Mouse (Mus musculus) midbrain, embryonic 13.5 days (tissue): ENCODE data around the gene Ngef. TPM values are rescaled to one million over a fixed set of nuclear protein-coding genes. Genes with fewer than 3 reads are reported as not detected.

Source experiments
- ATAC-seq: fragments of 200-750 bp; cut with Nextera tagmentation; 2 replicates; pipeline ENCODE4 v1.8.0; 2017; ENCODE audit warnings: mild to moderate bottlenecking, moderate TSS enrichment, moderate library complexity
- H3K27ac ChIP-seq: fragments of 300-500 bp; sonication (generic); 2 replicates; pipeline ENCODE4 v1.5.1; 2015; ENCODE audit warnings: inconsistent platforms, mild to moderate bottlenecking, moderate library complexity
- H3K27me3 ChIP-seq: fragments of 300-500 bp; sonication (generic); 2 replicates; pipeline ENCODE4 v1.6.1; 2015; ENCODE audit warnings: mild to moderate bottlenecking, inconsistent platforms
- H3K36me3 ChIP-seq: fragments of 300-500 bp; sonication (generic); 2 replicates; pipeline ENCODE4 v1.6.1; 2015; ENCODE audit warnings: mild to moderate bottlenecking, inconsistent platforms
- H3K4me1 ChIP-seq: fragments of 300-500 bp; sonication (generic); replicated peaks from 2 replicates; pipeline ENCODE4 v1.6.1; 2015; ENCODE audit warnings: inconsistent platforms
- H3K4me2 ChIP-seq: fragments of 300-500 bp; sonication (generic); replicated peaks from 2 replicates; pipeline ENCODE4 v1.6.1; 2015; ENCODE audit warnings: moderate library complexity, mild to moderate bottlenecking, inconsistent platforms
- H3K4me3 ChIP-seq: fragments of 300-500 bp; sonication (generic); replicated peaks from 2 replicates; pipeline ENCODE4 v1.5.1; 2015; ENCODE audit warnings: mild to moderate bottlenecking, inconsistent platforms
- H3K9ac ChIP-seq: fragments of 300-500 bp; sonication (generic); replicated peaks from 2 replicates; pipeline ENCODE4 v1.6.1; 2015; ENCODE audit warnings: mild to moderate bottlenecking, inconsistent platforms
- H3K9me3 ChIP-seq: fragments of 300-500 bp; sonication (generic); 2 replicates; pipeline ENCODE4 v1.6.1; 2016; ENCODE audit warnings: mild to moderate bottlenecking, inconsistent platforms
- WGBS: fragments of 180-500 bp; shearing (Covaris S2); methylation state at CpG from one replicate; pipeline ENCODE4 v1.1.7; 2015; 5-methylcytosine and 5-hydroxymethylcytosine counted together
- polyA plus RNA-seq: library from polyadenylated mRNA; unstranded; fragments of >200 nt; fragmentation: Nextera tagmentation; extraction: Ambion mirVana; gene quantifications from 2 replicates; pipeline ENCODE4 v1.2.1, GENCODE M21; 2015

Ngef gene
- polyA plus RNA-seq, 1 experiment from 2014 or later = 9.6 TPM

DNA sequence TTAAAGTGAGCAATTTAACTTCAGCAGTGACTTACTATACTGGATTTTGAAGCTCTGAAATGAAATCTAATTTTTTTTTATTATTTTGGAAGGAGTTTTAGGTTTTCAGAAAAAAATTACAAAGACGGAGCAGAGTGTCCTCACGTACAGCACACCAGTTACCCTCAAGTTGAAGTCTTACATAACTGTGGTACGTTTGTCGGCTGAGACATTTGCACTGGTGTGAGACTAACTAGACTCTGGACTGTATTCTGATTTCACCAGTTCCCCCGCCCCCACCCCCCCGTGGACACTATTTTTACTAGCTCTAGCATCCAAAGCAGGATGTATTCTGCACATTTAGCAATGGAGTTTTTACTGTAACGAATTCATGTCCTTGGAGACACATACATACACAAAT lies 26.9 kb upstream of the Ngef start:
- H3K4me1 ChIP-seq = no peaks in the 10 kb centered on the region
- WGBS = 78% methylated on average over 7 of the region's 7 CpGs
- no peak for ATAC-seq
- no peaks in the 10 kb centered on the region for H3K27me3 ChIP-seq
- no peaks in the 10 kb centered on the region for H3K36me3 ChIP-seq
- no peaks in the 10 kb centered on the region for H3K9me3 ChIP-seq
- H3K4me3 ChIP-seq = no peak overlapping the region
- H3K9ac ChIP-seq = no peak overlapping the region
- no peak overlapping the region for H3K27ac ChIP-seq
- no peak overlapping the region for H3K4me2 ChIP-seq

DNA sequence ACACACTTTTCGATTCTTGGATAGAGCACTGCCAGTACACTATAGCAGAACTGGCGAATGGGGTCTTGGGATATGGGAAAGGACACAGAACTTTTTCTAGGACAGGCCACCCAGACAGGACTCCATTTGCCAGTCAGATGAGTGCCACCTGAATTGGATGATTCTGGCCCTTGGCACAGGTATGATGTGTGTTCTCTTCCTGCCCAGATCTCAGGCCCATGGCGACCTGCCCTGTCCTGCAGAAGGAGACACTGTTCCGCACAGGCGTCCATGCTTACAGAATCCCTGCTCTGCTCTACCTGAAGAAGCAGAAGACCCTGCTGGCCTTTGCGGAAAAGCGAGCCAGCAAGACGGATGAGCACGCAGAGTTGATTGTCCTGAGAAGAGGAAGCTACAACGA lies 21.0 kb upstream of the Ngef start:
- H3K9ac ChIP-seq = no peak overlapping the region
- 95% methylated on average over 10 of the region's 10 CpGs for WGBS

GRCm38 (mm10) chr1:87594261-87594660 lies 20.6 kb upstream of the Ngef start:
- ATAC-seq = no peak
- Histone ChIP-seq H3K9me3 (no peaks in the 10 kb centered on the region), H3K27me3 (no peaks in the 10 kb centered on the region), H3K4me2 (no peak overlapping the region), H3K27ac (no peak overlapping the region), H3K9ac (no peak overlapping the region), H3K4me1 (no peaks in the 10 kb centered on the region), H3K4me3 (no peak overlapping the region), H3K36me3 (no peaks in the 10 kb centered on the region)
- WGBS = 85% methylated on average over 3 of the region's 3 CpGs

More for the DNA sequence above, 21.0 kb upstream of the Ngef start:
- Histone ChIP-seq H3K4me2 (no peak overlapping the region), H3K27me3 (no peaks in the 10 kb centered on the region), H3K4me1 (no peaks in the 10 kb centered on the region), H3K27ac (no peak overlapping the region), H3K36me3 (no peaks in the 10 kb centered on the region), H3K4me3 (no peak overlapping the region), H3K9me3 (no peaks in the 10 kb centered on the region)
- no peak for ATAC-seq

- Histone ChIP-seq H3K4me3 (no peak overlapping the region), H3K4me1 (no peaks in the 10 kb centered on the region), H3K27ac (no peak overlapping the region), H3K9me3 (no peaks in the 10 kb centered on the region), H3K27me3 (no peaks in the 10 kb centered on the region), H3K36me3 (no peaks in the 10 kb centered on the region), H3K9ac (no peak overlapping the region), H3K4me2 (no peak overlapping the region)
- no peak for ATAC-seq
- WGBS = 97% methylated on average over 8 of the region's 8 CpGs
Measured at GRCm38 (mm10) chr1:87589980-87590379, 16.3 kb upstream of the Ngef start.

- H3K9ac ChIP-seq = no peak overlapping the region
- no peak overlapping the region for H3K4me3 ChIP-seq
- H3K4me2 ChIP-seq = no peak overlapping the region
- no peaks in the 10 kb centered on the region for H3K36me3 ChIP-seq
- H3K4me1 ChIP-seq = no peaks in the 10 kb centered on the region
- WGBS = 91% methylated on average over 7 of the region's 7 CpGs
- no peaks in the 10 kb centered on the region for H3K27me3 ChIP-seq
- H3K9me3 ChIP-seq = no peaks in the 10 kb centered on the region
- ATAC-seq = no peak
- no peak overlapping the region for H3K27ac ChIP-seq
Measured at GRCm38 (mm10) chr1:87589162-87589561, 15.5 kb upstream of the Ngef start.

- Histone ChIP-seq H3K27me3 (peaks cover 7% of the 10 kb centered on the region; the same call in 1 of the 2 replicates), H3K4me2 (no peak overlapping the region), H3K4me1 (peaks cover 7% of the 10 kb centered on the region), H3K9ac (no peak overlapping the region), H3K4me3 (no peak overlapping the region), H3K36me3 (no peaks in the 10 kb centered on the region), H3K9me3 (no peaks in the 10 kb centered on the region), H3K27ac (no peak overlapping the region)
- WGBS = 5% methylated on average over 3 of the region's 3 CpGs
- ATAC-seq = peak; percentile 79
Measured at GRCm38 (mm10) chr1:87580824-87581223, 7.2 kb upstream of the Ngef start.

DNA sequence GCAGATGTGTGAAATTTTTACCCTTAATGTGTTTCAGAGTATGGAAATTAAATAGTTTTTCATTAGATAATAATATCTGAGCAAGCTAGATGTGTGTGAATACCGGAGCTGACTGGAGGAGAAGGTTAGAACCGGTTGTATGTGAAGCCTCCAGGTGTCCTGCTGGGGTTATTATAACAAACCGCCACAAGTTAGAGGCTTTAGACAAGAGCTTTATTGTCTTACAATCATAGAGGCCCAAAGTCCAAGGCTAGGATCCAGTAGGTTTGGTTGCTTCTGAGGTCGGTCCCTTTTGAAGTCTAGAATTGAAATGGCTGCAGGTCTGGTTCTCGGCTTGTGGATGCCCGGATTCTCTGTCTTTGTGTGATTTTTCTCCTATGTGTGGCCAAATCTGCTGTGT lies 5.3 kb upstream of the Ngef start:
- no peak for ATAC-seq
- Histone ChIP-seq H3K27me3 (peaks cover 7% of the 10 kb centered on the region; the same call in 1 of the 2 replicates), H3K36me3 (no peaks in the 10 kb centered on the region), H3K4me1 (peaks cover 21% of the 10 kb centered on the region), H3K9me3 (no peaks in the 10 kb centered on the region), H3K4me2 (no peak overlapping the region), H3K9ac (no peak overlapping the region), H3K27ac (no peak overlapping the region), H3K4me3 (no peak overlapping the region)
- WGBS = 88% methylated on average over 6 of the region's 6 CpGs

DNA sequence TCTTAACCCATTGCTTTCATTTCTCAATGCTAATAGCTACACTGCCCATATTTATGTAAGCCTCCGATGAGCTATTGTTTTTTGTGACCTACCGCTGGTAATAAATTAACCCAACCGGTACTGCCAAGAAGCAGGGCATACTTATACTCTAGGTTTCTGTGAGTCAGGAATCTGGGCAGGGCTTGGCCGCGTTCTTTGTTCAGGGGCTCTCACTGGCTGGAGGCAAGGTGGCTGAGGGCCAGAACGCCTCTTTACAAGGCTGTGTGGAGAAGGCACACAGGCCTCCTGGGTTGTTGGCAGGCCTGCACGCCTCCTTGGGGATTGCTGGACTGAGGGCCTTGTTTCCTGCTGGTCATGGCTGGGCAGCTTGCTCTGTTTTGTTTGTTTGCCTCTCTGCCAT lies 1.1 kb upstream of the Ngef start:
- 69% methylated on average over 7 of the region's 7 CpGs for WGBS
- Histone ChIP-seq H3K27me3 (no peaks in the 10 kb centered on the region), H3K4me3 (no peak overlapping the region), H3K4me1 (peaks cover 14% of the 10 kb centered on the region), H3K9me3 (no peaks in the 10 kb centered on the region), H3K27ac (peak overlapping the region; percentile 36), H3K9ac (no peak overlapping the region), H3K4me2 (no peak overlapping the region), H3K36me3 (no peaks in the 10 kb centered on the region)
- peak; percentile 76 for ATAC-seq

DNA sequence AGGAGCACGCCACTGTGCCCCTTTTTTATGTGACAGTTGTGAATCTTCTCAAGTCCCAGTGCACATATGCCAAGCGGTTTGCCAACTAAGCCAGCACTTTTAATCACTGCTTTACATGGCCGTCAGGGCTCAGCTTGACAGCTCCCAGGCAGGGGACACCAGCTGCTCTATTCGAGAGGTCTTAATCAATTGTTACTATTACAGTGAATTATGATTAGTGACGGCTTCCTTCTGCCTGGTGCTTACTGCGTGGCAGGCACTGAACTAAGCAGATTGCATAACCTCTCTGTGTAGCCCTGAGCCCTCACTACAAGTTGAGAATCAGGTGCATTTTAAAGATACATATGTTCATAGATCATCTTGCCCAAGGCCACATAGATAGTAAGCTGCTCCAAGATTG lies 683 bp upstream of the Ngef start:
- Histone ChIP-seq H3K9me3 (no peaks in the 10 kb centered on the region), H3K4me1 (peaks cover 14% of the 10 kb centered on the region), H3K27ac (peak overlapping the region; percentile 36; the same call in 1 of the 2 replicates), H3K4me2 (no peak overlapping the region), H3K4me3 (no peak overlapping the region), H3K9ac (no peak overlapping the region), H3K36me3 (no peaks in the 10 kb centered on the region), H3K27me3 (no peaks in the 10 kb centered on the region)
- WGBS = 34% methylated on average over 6 of the region's 6 CpGs
- peak; percentile 93 for ATAC-seq

GRCm38 (mm10) chr1:87573261-87573660 lies 409 bp downstream of the Ngef start:
- Histone ChIP-seq H3K4me1 (peaks cover 14% of the 10 kb centered on the region), H3K9me3 (no peaks in the 10 kb centered on the region), H3K27ac (no peak overlapping the region), H3K4me3 (no peak overlapping the region), H3K36me3 (no peaks in the 10 kb centered on the region), H3K4me2 (no peak overlapping the region), H3K27me3 (no peaks in the 10 kb centered on the region), H3K9ac (no peak overlapping the region)
- no peak for ATAC-seq
- 80% methylated on average over 5 of the region's 5 CpGs for WGBS

- no peak overlapping the region for H3K4me2 ChIP-seq
- H3K27ac ChIP-seq = no peak overlapping the region
- no peaks in the 10 kb centered on the region for H3K36me3 ChIP-seq
- no peak for ATAC-seq
- 47% methylated on average over 6 of the region's 6 CpGs for WGBS
- no peaks in the 10 kb centered on the region for H3K9me3 ChIP-seq
- no peak overlapping the region for H3K9ac ChIP-seq
- no peaks in the 10 kb centered on the region for H3K4me1 ChIP-seq
- H3K27me3 ChIP-seq = no peaks in the 10 kb centered on the region
- H3K4me3 ChIP-seq = no peak overlapping the region
Measured at GRCm38 (mm10) chr1:87568398-87568797, 5.3 kb downstream of the Ngef start.

GRCm38 (mm10) chr1:87565760-87566159 lies 7.9 kb downstream of the Ngef start:
- ATAC-seq = no peak
- Histone ChIP-seq H3K4me2 (no peak overlapping the region), H3K27me3 (no peaks in the 10 kb centered on the region), H3K4me1 (no peaks in the 10 kb centered on the region), H3K36me3 (no peaks in the 10 kb centered on the region), H3K27ac (no peak overlapping the region), H3K9ac (no peak overlapping the region), H3K9me3 (no peaks in the 10 kb centered on the region), H3K4me3 (no peak overlapping the region)
- WGBS = 91% methylated on average over 6 of the region's 8 CpGs

DNA sequence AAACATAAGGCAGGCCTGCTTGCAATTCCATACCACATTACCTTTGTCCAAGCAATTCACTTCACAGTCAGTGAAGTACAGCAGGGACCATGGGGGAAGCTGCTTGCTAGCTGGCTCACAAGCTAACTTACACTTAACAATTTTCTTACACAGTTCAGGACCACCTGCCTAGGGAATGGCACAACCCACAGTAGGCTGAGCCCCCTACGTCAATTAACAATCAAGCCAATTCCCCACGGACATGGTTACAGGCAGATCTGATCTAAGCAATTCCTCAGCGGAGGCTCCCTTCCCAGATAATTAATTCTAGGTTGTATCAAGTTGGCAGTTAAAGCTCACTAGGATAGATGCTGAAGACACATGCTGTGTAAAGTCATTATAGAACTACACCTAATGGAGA lies 10.7 kb downstream of the Ngef start:
- no peaks in the 10 kb centered on the region for H3K36me3 ChIP-seq
- H3K27ac ChIP-seq = no peak overlapping the region
- 46% methylated on average over 3 of the region's 3 CpGs for WGBS
- no peaks in the 10 kb centered on the region for H3K4me1 ChIP-seq
- no peak overlapping the region for H3K9ac ChIP-seq
- no peak for ATAC-seq
- H3K4me3 ChIP-seq = no peak overlapping the region
- no peaks in the 10 kb centered on the region for H3K27me3 ChIP-seq
- no peaks in the 10 kb centered on the region for H3K9me3 ChIP-seq
- no peak overlapping the region for H3K4me2 ChIP-seq
